Mouse (Mus musculus): ENCODE measurements around the gene Sema5b. TPM values are rescaled to one million over a fixed set of nuclear protein-coding genes. Genes with fewer than 3 reads are reported as not detected.
A peak's percentile ranks its signal among the peaks of the same experiment; 100 is the strongest.

Sema5b gene
- total and polyA plus RNA-seq, 2 experiments from 2014 or later: 0.67 to 4.8 TPM

DNA sequence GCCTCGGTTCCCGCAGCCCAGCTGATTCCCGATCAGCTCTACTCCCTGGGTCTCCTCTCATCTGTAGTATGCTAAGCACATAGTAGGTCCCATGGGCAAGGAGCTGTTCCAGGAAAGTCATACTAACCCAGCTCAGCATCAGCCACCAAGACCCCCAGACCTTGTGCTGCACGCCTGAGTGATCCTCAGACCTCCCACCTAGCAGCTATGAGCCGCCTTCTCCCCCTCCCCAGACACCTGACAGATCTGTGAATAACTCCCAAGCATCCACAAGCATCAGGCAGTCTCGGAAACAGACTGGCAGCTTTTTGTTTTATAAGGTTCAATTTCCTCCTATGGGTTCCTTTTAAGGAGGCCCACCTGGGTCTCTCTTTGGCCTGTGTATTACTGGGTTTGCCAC is 83.9 kb downstream of the Sema5b start:
- TF ChIP-seq EP300 (IDR thresholded peaks at IDR 0.05; ENCODE audit: low read depth) (no peak), CTCF (IDR thresholded peaks at IDR 0.05; ENCODE audit: low read depth) (no peak)
- no peak for DNase-seq (ENCODE audit: low spot score)

DNA sequence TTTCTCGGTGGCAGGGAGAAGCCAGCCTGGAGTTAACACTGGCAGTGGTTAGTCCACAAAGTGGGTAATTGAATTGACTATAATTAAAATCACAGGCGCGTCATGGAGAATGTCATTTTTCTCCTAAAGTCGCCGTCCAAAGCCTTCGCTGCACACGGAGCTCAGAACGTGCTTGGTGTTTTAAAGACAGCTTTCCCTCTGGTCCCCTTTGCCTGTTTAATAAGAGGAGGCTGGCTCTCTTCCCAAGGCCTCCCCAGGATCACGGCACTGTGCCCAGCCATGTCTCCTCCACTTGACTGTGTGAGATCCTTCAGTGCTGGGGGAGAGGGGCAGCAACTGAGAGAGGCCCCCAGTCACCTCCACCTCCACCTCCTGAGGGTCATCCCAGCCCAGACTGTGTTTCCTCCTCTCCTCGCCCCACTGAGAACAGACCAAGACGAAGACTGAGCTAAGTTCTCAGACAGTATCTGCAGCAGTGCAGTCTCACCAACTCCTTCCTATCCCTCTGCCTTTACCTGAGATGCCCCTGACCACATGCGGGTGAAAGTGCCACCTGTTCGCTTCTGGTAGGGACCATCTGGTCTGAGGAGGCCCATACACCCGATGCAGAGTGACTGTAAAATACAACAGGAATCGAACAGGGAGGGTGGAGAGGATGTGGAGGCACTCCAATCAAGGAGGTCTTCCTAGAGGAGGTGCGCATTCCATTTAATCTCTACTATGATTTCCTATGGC is 84.5 kb downstream of the Sema5b start:
- Histone ChIP-seq H3K27ac (ENCODE audit: low read depth) (no peak overlapping the region), H3K4me2 (ENCODE audit: low read depth, low read length) (no peak overlapping the region), H3K9ac (replicated peaks; ENCODE audit: low read depth, low read length) (no peak overlapping the region), H3K4me1 (ENCODE audit: control insufficient read depth, insufficient read depth) (no peaks in the 10 kb centered on the region), H3K4me3 (ENCODE audit: low read depth, low read length) (no peak overlapping the region), H3K36me3 (replicated peaks; ENCODE audit: control insufficient read depth, insufficient read depth, low read length) (no peaks in the 10 kb centered on the region), H3K9me3 (replicated peaks; ENCODE audit: control insufficient read depth, low read length) (no peaks in the 10 kb centered on the region), H3K27me3 (ENCODE audit: control insufficient read depth, insufficient read depth, low read length) (no peaks in the 10 kb centered on the region)
- TF ChIP-seq CTCF (IDR thresholded peaks at IDR 0.05; ENCODE audit: low read depth) (no peak), EP300 (IDR thresholded peaks at IDR 0.05; ENCODE audit: low read depth) (no peak)
- WGBS: 80% methylated on average over 16 of the region's 16 CpGs
- DNase-seq (ENCODE audit: low spot score): no peak
- no peak for ATAC-seq (ENCODE audit: insufficient read depth, low read depth)

More for the DNA sequence above, 83.9 kb downstream of the Sema5b start:
- Histone ChIP-seq H3K27ac (ENCODE audit: low read depth) (no peak overlapping the region), H3K9me3 (replicated peaks; ENCODE audit: control insufficient read depth, low read length) (no peaks in the 10 kb centered on the region), H3K36me3 (replicated peaks; ENCODE audit: control insufficient read depth, insufficient read depth, low read length) (no peaks in the 10 kb centered on the region), H3K4me1 (ENCODE audit: control insufficient read depth, insufficient read depth) (no peaks in the 10 kb centered on the region), H3K4me2 (ENCODE audit: low read depth, low read length) (no peak overlapping the region), H3K9ac (replicated peaks; ENCODE audit: low read depth, low read length) (no peak overlapping the region), H3K27me3 (ENCODE audit: control insufficient read depth, insufficient read depth, low read length) (no peaks in the 10 kb centered on the region), H3K4me3 (ENCODE audit: low read depth, low read length) (no peak overlapping the region)
- ATAC-seq (ENCODE audit: insufficient read depth, low read depth): no peak
- 80% methylated on average over 6 of the region's 6 CpGs for WGBS

GRCm38 (mm10) chr16:35627992-35628607 is 87.2 kb downstream of the Sema5b start:
- no peak for TF ChIP-seq EP300 (IDR thresholded peaks at IDR 0.05; ENCODE audit: low read depth)
- peak; percentile 87 for TF ChIP-seq CTCF (IDR thresholded peaks at IDR 0.05; ENCODE audit: low read depth)
- peaks cover 6% of the 10 kb centered on the region for H3K4me1 ChIP-seq (ENCODE audit: control insufficient read depth, insufficient read depth)
- H3K9me3 ChIP-seq (replicated peaks; ENCODE audit: control insufficient read depth, low read length): no peaks in the 10 kb centered on the region
- no peak overlapping the region for H3K4me2 ChIP-seq (ENCODE audit: low read depth, low read length)
- no peak overlapping the region for H3K4me3 ChIP-seq (ENCODE audit: low read depth, low read length)
- peak; percentile 52 for DNase-seq (ENCODE audit: low spot score)
- no peak overlapping the region for H3K9ac ChIP-seq (replicated peaks; ENCODE audit: low read depth, low read length)
- no peak overlapping the region for H3K27ac ChIP-seq (ENCODE audit: low read depth)
- H3K36me3 ChIP-seq (replicated peaks; ENCODE audit: control insufficient read depth, insufficient read depth, low read length): no peaks in the 10 kb centered on the region
- 41% methylated on average over 10 of the region's 10 CpGs for WGBS
- H3K27me3 ChIP-seq (ENCODE audit: control insufficient read depth, insufficient read depth, low read length): no peaks in the 10 kb centered on the region
- 0 out of 2 replicates have a peak, but pooled peaks have one; percentile 51 for ATAC-seq (ENCODE audit: insufficient read depth, low read depth)

GRCm38 (mm10) chr16:35630470-35631183 is 89.7 kb downstream of the Sema5b start:
- peak; percentile 20; the same call in 1 of the 2 replicates for ATAC-seq (ENCODE audit: insufficient read depth, low read depth)
- WGBS: 28% methylated on average over 16 of the region's 16 CpGs
- H3K36me3 ChIP-seq (replicated peaks; ENCODE audit: control insufficient read depth, insufficient read depth, low read length): no peaks in the 10 kb centered on the region
- no peak for TF ChIP-seq EP300 (IDR thresholded peaks at IDR 0.05; ENCODE audit: low read depth)
- TF ChIP-seq CTCF (IDR thresholded peaks at IDR 0.05; ENCODE audit: low read depth): no peak
- 0 out of 2 replicates have a peak overlapping the region, but pooled peaks have one; percentile 22 for H3K27ac ChIP-seq (ENCODE audit: low read depth)
- H3K27me3 ChIP-seq (ENCODE audit: control insufficient read depth, insufficient read depth, low read length): no peaks in the 10 kb centered on the region
- no peak overlapping the region for H3K9ac ChIP-seq (replicated peaks; ENCODE audit: low read depth, low read length)
- H3K4me2 ChIP-seq (ENCODE audit: low read depth, low read length): no peak overlapping the region
- H3K4me1 ChIP-seq (ENCODE audit: control insufficient read depth, insufficient read depth): peaks cover 6% of the 10 kb centered on the region
- no peak for DNase-seq (ENCODE audit: low spot score)
- no peaks in the 10 kb centered on the region for H3K9me3 ChIP-seq (replicated peaks; ENCODE audit: control insufficient read depth, low read length)
- no peak overlapping the region for H3K4me3 ChIP-seq (ENCODE audit: low read depth, low read length)

- no peak overlapping the region for H3K4me2 ChIP-seq (ENCODE audit: low read depth, low read length)
- no peak for ATAC-seq (ENCODE audit: insufficient read depth, low read depth)
- H3K27ac ChIP-seq (ENCODE audit: low read depth): no peak overlapping the region
- no peak overlapping the region for H3K4me3 ChIP-seq (ENCODE audit: low read depth, low read length)
- TF ChIP-seq EP300 (IDR thresholded peaks at IDR 0.05; ENCODE audit: low read depth): no peak
- no peak for TF ChIP-seq CTCF (IDR thresholded peaks at IDR 0.05; ENCODE audit: low read depth)
- H3K4me1 ChIP-seq (ENCODE audit: control insufficient read depth, insufficient read depth): peaks cover 6% of the 10 kb centered on the region
- H3K36me3 ChIP-seq (replicated peaks; ENCODE audit: control insufficient read depth, insufficient read depth, low read length): no peaks in the 10 kb centered on the region
- DNase-seq (ENCODE audit: low spot score): no peak
- no peak overlapping the region for H3K9ac ChIP-seq (replicated peaks; ENCODE audit: low read depth, low read length)
- no peaks in the 10 kb centered on the region for H3K27me3 ChIP-seq (ENCODE audit: control insufficient read depth, insufficient read depth, low read length)
- 49% methylated on average over 2 of the region's 2 CpGs for WGBS
- H3K9me3 ChIP-seq (replicated peaks; ENCODE audit: control insufficient read depth, low read length): no peaks in the 10 kb centered on the region
Observed at GRCm38 (mm10) chr16:35633058-35633457, 92.1 kb downstream of the Sema5b start.
